In the genomic region with DNA sequence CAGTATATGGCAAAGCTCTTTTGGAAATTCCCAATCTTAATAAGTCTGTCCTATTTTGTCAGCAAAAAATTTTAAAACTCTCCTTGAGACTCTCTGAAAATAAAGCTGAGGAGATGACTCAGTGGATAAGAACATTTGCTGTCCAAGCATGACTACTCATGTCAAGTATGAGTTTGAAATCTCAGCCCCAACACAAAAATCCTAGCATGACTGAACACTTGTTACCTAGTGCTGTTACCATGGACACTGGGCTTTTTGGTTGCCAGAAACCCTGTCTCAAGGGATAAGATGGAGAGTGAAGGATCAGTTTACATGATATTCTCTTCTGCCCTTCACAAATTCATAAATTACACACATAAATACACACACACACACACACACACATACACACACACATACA, we compare ENCODE assay signal across 13 mouse cellular contexts.
"Had no signal": no experiment of that assay in that cellular context is flagged by ENCODE, and none has a peak within 500 bp of the region (broad histone marks: within the 10 kb centered on the region; RNA-seq: fewer than 3 reads in every experiment).

No protein-coding gene starts in this region.

- H3K4me3 ChIP-seq: kidney, embryonic 15.5 days; liver, embryonic 13.5 days; midbrain, embryonic 12.5 days had no signal

- H3K4me1 ChIP-seq: kidney, embryonic 15.5 days; liver, embryonic 13.5 days; midbrain, embryonic 12.5 days had no signal

- DNase-seq: kidney, adult 8-10 months; kidney, postnatal 10 days; kidney, postnatal 36 days; layer of hippocampus, postnatal 36 days; liver, embryonic 13.5 days; lung, adult 2 months; lung, postnatal 14 days; lung, postnatal 4 days; thymus, adult 18-20 months; thymus, postnatal 4 days had no signal

- H3K9me3 ChIP-seq: kidney, embryonic 15.5 days; liver, embryonic 13.5 days; midbrain, embryonic 12.5 days had no signal

- H3K36me3 ChIP-seq: kidney, embryonic 15.5 days; liver, embryonic 13.5 days; midbrain, embryonic 12.5 days had no signal

- ATAC-seq: midbrain, embryonic 16.5 days had no signal

- H3K27me3 ChIP-seq: kidney, embryonic 15.5 days; liver, embryonic 13.5 days; midbrain, embryonic 12.5 days had no signal

- H3K27ac ChIP-seq: kidney, embryonic 15.5 days; liver, embryonic 13.5 days; midbrain, embryonic 12.5 days had no signal
